8 mouse cellular contexts compared by ENCODE assay signal in genomic region chr1:185193509-185193908, GRCm38 (mm10). TPM values are rescaled to one million over a fixed set of nuclear protein-coding genes. Genes with fewer than 3 reads are reported as not detected.
DNase-seq lines count a peak whose midpoint lies in the region; ATAC-seq and TF ChIP-seq lines count a peak whose summit lies in the region.

No protein-coding gene starts in this region.

- no peaks in the 10 kb centered on the region for H3K79me2 ChIP-seq in heart, adult 2 months (replicated peaks; ENCODE audit: control insufficient read depth, insufficient read depth, low read length)

- TF ChIP-seq CTCF in heart, adult 2 months (IDR thresholded peaks at IDR 0.05): peak; percentile 86

- no peaks in the 10 kb centered on the region for H3K27me3 ChIP-seq in heart, adult 2 months (ENCODE audit: control insufficient read depth, insufficient read depth, low read length)
- H3K27me3 ChIP-seq in embryonic facial prominence, embryonic 12.5 days: no peaks in the 10 kb centered on the region
- H3K27me3 ChIP-seq in hindbrain, embryonic 11.5 days (ENCODE audit: control insufficient read depth, insufficient read depth, low read length): no peaks in the 10 kb centered on the region
- H3K27me3 ChIP-seq in midbrain, embryonic 16.5 days (ENCODE audit: control insufficient read depth, insufficient read depth, low read depth, low read length): no peaks in the 10 kb centered on the region

- ATAC-seq in embryonic facial prominence, embryonic 12.5 days (ENCODE audit: insufficient number of reproducible peaks, insufficient read depth, low FRiP score, low TSS enrichment): no peak
- 0 out of 2 replicates have a peak, but pooled peaks have one; percentile 14 for ATAC-seq in hindbrain, embryonic 11.5 days (ENCODE audit: low FRiP score)
- ATAC-seq in midbrain, embryonic 16.5 days: peak; percentile 17; the same call in 1 of the 2 replicates

- no peak overlapping the region; the same call in 1 of the 2 replicates for H3K27ac ChIP-seq in heart, adult 2 months
- H3K27ac ChIP-seq in embryonic facial prominence, embryonic 12.5 days: no peak overlapping the region
- no peak overlapping the region for H3K27ac ChIP-seq in hindbrain, embryonic 11.5 days (ENCODE audit: low read depth, low read length)
- no peak overlapping the region for H3K27ac ChIP-seq in midbrain, embryonic 16.5 days (ENCODE audit: low read length)

- 5% methylated on average over 10 of the region's 10 CpGs for WGBS in heart, adult 2 months
- WGBS in embryonic facial prominence, embryonic 12.5 days: 13% methylated on average over 10 of the region's 10 CpGs
- 12% methylated on average over 10 of the region's 10 CpGs for WGBS in hindbrain, embryonic 11.5 days
- 12% methylated on average over 10 of the region's 10 CpGs for WGBS in midbrain, embryonic 16.5 days

- peaks cover 1% of the 10 kb centered on the region for H3K4me1 ChIP-seq in heart, adult 2 months (ENCODE audit: control insufficient read depth, insufficient read depth, low read length)
- no peaks in the 10 kb centered on the region for H3K4me1 ChIP-seq in embryonic facial prominence, embryonic 12.5 days
- no peaks in the 10 kb centered on the region for H3K4me1 ChIP-seq in hindbrain, embryonic 11.5 days (replicated peaks; ENCODE audit: control insufficient read depth, insufficient read depth, low read length)
- H3K4me1 ChIP-seq in midbrain, embryonic 16.5 days (ENCODE audit: control insufficient read depth, insufficient read depth, low read length): no peaks in the 10 kb centered on the region; the same call in 1 of the 2 replicates

- intact Hi-C loops in heart, adult 2 months (cut with DNase I): loop anchor here (1.0 kb wide), 2 partner anchors 227 to 340 kb away; no protein-coding TSS in a partner anchor
- intact Hi-C loops in heart, postnatal 25 days (cut with DNase I): loop anchor here (1.0 to 2.0 kb wide), 2 partner anchors 228 to 369 kb away; no protein-coding TSS in a partner anchor

- peak overlapping the region; percentile 16; the same call in 1 of the 2 replicates for H3K4me2 ChIP-seq in embryonic facial prominence, embryonic 12.5 days (replicated peaks)
- 0 out of 2 replicates have a peak overlapping the region, but pooled peaks have one; percentile 9 for H3K4me2 ChIP-seq in hindbrain, embryonic 11.5 days (replicated peaks; ENCODE audit: low read depth, low read length)
- peak overlapping the region; percentile 24; the same call in 1 of the 2 replicates for H3K4me2 ChIP-seq in midbrain, embryonic 16.5 days (ENCODE audit: low read length)

- TF ChIP-seq EP300 in heart, adult 2 months (IDR thresholded peaks at IDR 0.05; ENCODE audit: insufficient read depth, low read depth, low read length): no peak

- TF ChIP-seq POLR2A in heart, adult 2 months (IDR thresholded peaks at IDR 0.05; ENCODE audit: insufficient read depth, low read depth, low read length): no peak

- H3K4me3 ChIP-seq in heart, adult 2 months: no peak overlapping the region
- no peak overlapping the region for H3K4me3 ChIP-seq in embryonic facial prominence, embryonic 12.5 days
- no peak overlapping the region for H3K4me3 ChIP-seq in hindbrain, embryonic 11.5 days (ENCODE audit: low read depth, low read length)
- H3K4me3 ChIP-seq in midbrain, embryonic 16.5 days (ENCODE audit: low read depth, low read length): no peak overlapping the region

- no peaks in the 10 kb centered on the region for H3K9me3 ChIP-seq in embryonic facial prominence, embryonic 12.5 days
- H3K9me3 ChIP-seq in hindbrain, embryonic 11.5 days (ENCODE audit: control insufficient read depth, low read length): no peaks in the 10 kb centered on the region
- no peaks in the 10 kb centered on the region for H3K9me3 ChIP-seq in midbrain, embryonic 16.5 days (replicated peaks; ENCODE audit: control insufficient read depth, low read length, poor library complexity, severe bottlenecking)

- no peak for DNase-seq in heart, adult 2 months
- DNase-seq in heart, postnatal 25 days (ENCODE audit: low spot score): no peak
- peak; percentile 70 for DNase-seq in MEL-GATA-1-ER (ENCODE audit: extremely low read depth, low read depth)
- DNase-seq in hindbrain, embryonic 11.5 days (ENCODE audit: low spot score): peak; percentile 80
- DNase-seq in liver: peak; percentile 23
- no peak for DNase-seq in right cerebral cortex, postnatal 14 days

- H3K9ac ChIP-seq in heart, adult 2 months (ENCODE audit: low read depth, low read length): no peak overlapping the region
- no peak overlapping the region for H3K9ac ChIP-seq in embryonic facial prominence, embryonic 12.5 days
- H3K9ac ChIP-seq in hindbrain, embryonic 11.5 days (ENCODE audit: low read depth, low read length): no peak overlapping the region
- no peak overlapping the region for H3K9ac ChIP-seq in midbrain, embryonic 16.5 days (ENCODE audit: low read depth, low read length)

- H3K36me3 ChIP-seq in heart, adult 2 months (ENCODE audit: control insufficient read depth, insufficient read depth, low read length): no peaks in the 10 kb centered on the region
- no peaks in the 10 kb centered on the region for H3K36me3 ChIP-seq in embryonic facial prominence, embryonic 12.5 days
- no peaks in the 10 kb centered on the region for H3K36me3 ChIP-seq in hindbrain, embryonic 11.5 days (ENCODE audit: control insufficient read depth, insufficient read depth, low read length)
- no peaks in the 10 kb centered on the region for H3K36me3 ChIP-seq in midbrain, embryonic 16.5 days (ENCODE audit: control insufficient read depth, insufficient read depth, low read length)

RNA-seq across cellular contexts. Expression of gene Rab3gap2, which starts 10.4 kb away (rescaled TPM):
- total RNA-seq in heart, adult 2 months (2021): 10 to 100 TPM; 19.9 to 20.2 TPM
- 10.3 and 12.0 TPM in 2 replicates for polyA plus RNA-seq in heart, adult 2 months (2012; rRNA removed)
- 10 to 100 TPM; 20.6 to 20.7 TPM for total RNA-seq in heart, postnatal 25 days (2021)
- 22.7 and 24.3 TPM in 2 replicates for polyA plus RNA-seq in embryonic facial prominence, embryonic 12.5 days (2016; fragmentation: Nextera tagmentation; extraction: Ambion mirVana)
- polyA plus RNA-seq in hindbrain, embryonic 11.5 days (2014; fragmentation: Nextera tagmentation; extraction: Ambion mirVana): 23.3 and 23.6 TPM in 2 replicates
- polyA plus RNA-seq in midbrain, embryonic 16.5 days (2015; fragmentation: Nextera tagmentation; extraction: Ambion mirVana): 26.6 TPM in 2 replicates

Comparison
In these comparisons a context has a peak if more than half of its experiments do, and no peak if none do; other contexts are left out.
1. DNase-seq: peak in MEL-GATA-1-ER (single experiment), hindbrain, embryonic 11.5 days (single experiment) and liver (single experiment); none in heart, adult 2 months (0 of 2), heart, postnatal 25 days (single experiment) and right cerebral cortex, postnatal 14 days (single experiment).
2. Peak in every context shown above with its lines, with median percentiles within 50 percentile points of each other: H3K4me2 ChIP-seq.